Mouse (Mus musculus): ENCODE measurements around the gene Cdc45. TPM values are rescaled to one million over a fixed set of nuclear protein-coding genes. Genes with fewer than 3 reads are reported as not detected.

The Cdc45 gene
- polyA plus RNA-seq, 1 experiment = 52.1 TPM

DNA sequence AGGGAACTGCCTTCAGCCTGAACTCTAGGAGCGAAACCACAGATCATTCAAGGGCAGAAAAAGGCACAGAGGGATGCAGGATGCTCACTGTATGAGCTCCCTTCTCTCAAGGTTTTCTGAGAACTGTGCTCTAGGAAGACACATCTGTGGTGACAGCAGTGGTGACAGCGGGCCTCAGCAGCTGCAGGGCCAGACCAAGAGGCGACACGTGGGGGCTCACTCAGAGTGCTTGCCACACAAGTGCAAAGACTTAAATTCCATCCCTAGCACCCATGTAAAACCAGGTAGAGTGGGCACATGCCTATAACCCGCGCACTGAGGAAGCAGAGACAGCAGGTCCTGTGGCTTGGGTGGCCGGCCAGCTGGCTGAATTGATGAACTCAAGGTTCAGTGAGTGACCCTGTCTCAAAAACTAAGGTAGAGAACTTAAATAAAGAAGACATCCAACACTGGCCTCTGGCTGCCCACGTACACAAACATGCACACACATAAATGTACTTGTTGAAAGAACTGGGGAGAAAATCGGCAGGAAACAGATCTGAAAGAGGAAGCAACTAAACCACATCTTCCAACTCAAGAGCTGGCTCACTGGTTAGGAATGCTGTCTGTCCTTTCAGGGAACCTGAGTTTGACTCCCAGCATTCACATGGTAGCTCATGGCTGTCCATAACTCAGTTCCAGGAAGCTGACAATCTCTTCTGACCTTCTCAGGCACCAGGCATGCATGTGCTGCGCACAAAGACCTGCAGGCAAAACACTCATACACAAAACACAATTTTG lies 23.0 kb downstream of the Cdc45 start:
- peak; percentile 25 for TF ChIP-seq FOSL1 (IDR thresholded peaks at IDR 0.05; ENCODE audit: insufficient read depth, low read length, poor library complexity, severe bottlenecking)
- no peak for TF ChIP-seq CEBPB (IDR thresholded peaks at IDR 0.05; ENCODE audit: low read depth)
- TF ChIP-seq USF1 (IDR thresholded peaks at IDR 0.05; ENCODE audit: low read depth) = no peak
- peak; percentile 39 for TF ChIP-seq MYOD1 (IDR thresholded peaks at IDR 0.05; ENCODE audit: control insufficient read depth, insufficient read length, low read depth)
- no peaks in the 10 kb centered on the region for H3K79me2 ChIP-seq (ENCODE audit: control insufficient read depth, insufficient read depth)
- H3K36me3 ChIP-seq (ENCODE audit: control insufficient read depth, insufficient read depth) = peaks cover 84% of the 10 kb centered on the region
- H3ac ChIP-seq (ENCODE audit: control insufficient read depth, insufficient read length, low read depth) = no peak overlapping the region
- no peaks in the 10 kb centered on the region for H3K27me3 ChIP-seq (ENCODE audit: control insufficient read depth, insufficient read depth, insufficient read length)
- H3K4me3 ChIP-seq (ENCODE audit: insufficient read depth, poor library complexity, severe bottlenecking) = no peak overlapping the region
- no peaks in the 10 kb centered on the region for H3K79me3 ChIP-seq (ENCODE audit: low read depth)

DNA sequence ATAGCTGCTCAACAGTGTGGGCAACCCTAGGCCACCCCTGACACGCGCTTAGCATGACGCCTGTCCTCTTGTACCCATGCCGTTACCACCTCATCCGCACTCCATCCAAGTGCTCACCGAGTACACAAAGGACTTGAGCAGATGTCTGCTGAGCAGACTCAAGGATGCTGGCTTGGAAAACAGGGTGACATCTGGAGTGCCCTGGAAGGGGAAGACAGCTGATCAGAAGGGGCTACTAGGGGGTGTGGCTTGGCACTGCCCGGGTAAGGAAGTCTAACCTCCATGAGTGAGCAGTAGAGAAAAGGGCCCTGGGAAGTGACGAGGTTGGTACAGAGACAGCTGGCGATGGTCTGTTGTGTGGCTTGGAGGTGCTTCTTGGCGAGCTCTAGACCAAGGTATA lies 25.1 kb downstream of the Cdc45 start:
- Histone ChIP-seq H3K27me3 (ENCODE audit: control insufficient read depth, insufficient read depth, insufficient read length) (no peaks in the 10 kb centered on the region), H3K79me2 (ENCODE audit: control insufficient read depth, insufficient read depth) (no peaks in the 10 kb centered on the region), H3K79me3 (ENCODE audit: low read depth) (no peaks in the 10 kb centered on the region), H3K4me3 (ENCODE audit: insufficient read depth, poor library complexity, severe bottlenecking) (no peak overlapping the region), H3K36me3 (ENCODE audit: control insufficient read depth, insufficient read depth) (peaks cover 82% of the 10 kb centered on the region), H3ac (ENCODE audit: control insufficient read depth, insufficient read length, low read depth) (no peak overlapping the region)
- TF ChIP-seq USF1 (IDR thresholded peaks at IDR 0.05; ENCODE audit: low read depth) (no peak), CTCF (IDR thresholded peaks at IDR 0.05; ENCODE audit: control insufficient read depth, insufficient read depth, insufficient read length) (no peak), MAX (IDR thresholded peaks at IDR 0.05) (no peak), MYOG (IDR thresholded peaks at IDR 0.05; ENCODE audit: control insufficient read depth, extremely low read depth, insufficient read length) (no peak), MYOD1 (IDR thresholded peaks at IDR 0.05; ENCODE audit: control insufficient read depth, insufficient read length, low read depth) (no peak), FOSL1 (IDR thresholded peaks at IDR 0.05; ENCODE audit: insufficient read depth, low read length, poor library complexity, severe bottlenecking) (no peak), CEBPB (IDR thresholded peaks at IDR 0.05; ENCODE audit: low read depth) (no peak)

DNA sequence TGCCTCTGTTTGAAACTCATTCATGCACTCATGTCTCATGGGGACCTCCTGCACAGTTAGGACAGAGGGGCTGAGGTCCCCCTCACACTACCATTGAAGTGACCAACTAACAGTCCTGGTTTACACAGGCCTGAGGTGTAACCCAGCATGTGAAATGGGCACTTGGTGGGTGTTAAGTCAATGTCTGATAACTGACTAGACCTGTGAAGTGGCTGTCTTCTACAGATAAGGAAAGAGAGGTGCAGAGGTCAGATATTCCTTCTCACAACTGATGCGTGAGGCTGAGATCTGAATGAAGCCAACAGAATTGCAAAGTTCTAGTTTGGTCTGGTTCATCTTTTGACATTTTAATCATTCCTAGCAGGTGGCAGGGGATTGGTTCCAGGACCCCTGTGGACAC lies 26.3 kb downstream of the Cdc45 start:
- Histone ChIP-seq H3ac (ENCODE audit: control insufficient read depth, insufficient read length, low read depth) (no peak overlapping the region), H3K36me3 (ENCODE audit: control insufficient read depth, insufficient read depth) (peaks cover 77% of the 10 kb centered on the region), H3K4me3 (ENCODE audit: insufficient read depth, poor library complexity, severe bottlenecking) (no peak overlapping the region), H3K79me2 (ENCODE audit: control insufficient read depth, insufficient read depth) (no peaks in the 10 kb centered on the region), H3K79me3 (ENCODE audit: low read depth) (no peaks in the 10 kb centered on the region), H3K27me3 (ENCODE audit: control insufficient read depth, insufficient read depth, insufficient read length) (no peaks in the 10 kb centered on the region)
- TF ChIP-seq CEBPB (IDR thresholded peaks at IDR 0.05; ENCODE audit: low read depth) (no peak), CTCF (IDR thresholded peaks at IDR 0.05; ENCODE audit: control insufficient read depth, insufficient read depth, insufficient read length) (no peak), MAX (IDR thresholded peaks at IDR 0.05) (no peak), MYOG (IDR thresholded peaks at IDR 0.05; ENCODE audit: control insufficient read depth, extremely low read depth, insufficient read length) (no peak), USF1 (IDR thresholded peaks at IDR 0.05; ENCODE audit: low read depth) (no peak), MYOD1 (IDR thresholded peaks at IDR 0.05; ENCODE audit: control insufficient read depth, insufficient read length, low read depth) (no peak), FOSL1 (IDR thresholded peaks at IDR 0.05; ENCODE audit: insufficient read depth, low read length, poor library complexity, severe bottlenecking) (no peak)

DNA sequence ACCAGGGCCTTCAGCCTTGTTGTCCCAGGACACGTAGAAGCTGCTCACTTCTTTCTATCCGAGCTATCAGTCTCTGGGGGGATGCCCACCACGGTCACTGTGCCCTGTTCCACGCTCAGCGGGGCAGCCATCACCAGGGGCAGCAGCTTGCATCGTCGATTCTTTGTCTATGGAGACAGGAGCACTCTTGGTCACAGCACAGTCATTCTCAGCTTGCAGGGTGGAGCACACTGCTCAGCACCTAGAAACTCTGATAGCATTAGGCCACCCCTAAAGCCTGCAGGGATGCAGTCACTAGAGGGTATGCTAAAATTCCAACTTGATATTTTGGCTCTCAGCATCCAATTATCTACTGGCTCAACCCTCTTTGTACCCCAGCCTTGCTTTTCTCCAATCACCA lies 26.8 kb downstream of the Cdc45 start:
- TF ChIP-seq CEBPB (IDR thresholded peaks at IDR 0.05; ENCODE audit: low read depth) (no peak), MYOD1 (IDR thresholded peaks at IDR 0.05; ENCODE audit: control insufficient read depth, insufficient read length, low read depth) (no peak), MAX (IDR thresholded peaks at IDR 0.05) (no peak), USF1 (IDR thresholded peaks at IDR 0.05; ENCODE audit: low read depth) (no peak), CTCF (IDR thresholded peaks at IDR 0.05; ENCODE audit: control insufficient read depth, insufficient read depth, insufficient read length) (no peak), FOSL1 (IDR thresholded peaks at IDR 0.05; ENCODE audit: insufficient read depth, low read length, poor library complexity, severe bottlenecking) (no peak), MYOG (IDR thresholded peaks at IDR 0.05; ENCODE audit: control insufficient read depth, extremely low read depth, insufficient read length) (no peak)
- H3K27me3 ChIP-seq (ENCODE audit: control insufficient read depth, insufficient read depth, insufficient read length) = no peaks in the 10 kb centered on the region
- no peaks in the 10 kb centered on the region for H3K79me2 ChIP-seq (ENCODE audit: control insufficient read depth, insufficient read depth)
- H3ac ChIP-seq (ENCODE audit: control insufficient read depth, insufficient read length, low read depth) = no peak overlapping the region
- H3K79me3 ChIP-seq (ENCODE audit: low read depth) = no peaks in the 10 kb centered on the region
- peaks cover 75% of the 10 kb centered on the region for H3K36me3 ChIP-seq (ENCODE audit: control insufficient read depth, insufficient read depth)
- H3K4me3 ChIP-seq (ENCODE audit: insufficient read depth, poor library complexity, severe bottlenecking) = no peak overlapping the region

DNA sequence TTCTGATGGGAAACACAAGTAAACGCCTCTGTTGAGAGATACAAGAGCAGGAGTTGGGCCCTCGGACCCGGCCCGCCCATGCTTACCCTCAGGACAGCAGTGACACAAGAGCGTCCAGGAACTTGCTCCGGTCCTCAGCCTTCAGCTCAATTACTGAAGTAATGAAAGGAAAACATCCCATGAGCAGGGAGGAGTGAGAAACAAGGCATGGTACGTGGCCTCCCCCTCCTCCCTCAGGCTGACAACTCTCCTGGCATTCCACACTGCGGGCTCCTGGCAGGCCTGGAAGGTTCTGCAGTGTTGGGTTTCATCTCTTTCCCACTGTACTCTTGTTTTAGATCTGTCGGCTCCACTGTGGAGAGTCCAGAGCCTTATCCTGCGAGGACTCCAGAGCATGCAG lies 30.0 kb downstream of the Cdc45 start:
- Histone ChIP-seq H3K4me3 (ENCODE audit: insufficient read depth, poor library complexity, severe bottlenecking) (no peak overlapping the region), H3K36me3 (ENCODE audit: control insufficient read depth, insufficient read depth) (peaks cover 57% of the 10 kb centered on the region), H3ac (ENCODE audit: control insufficient read depth, insufficient read length, low read depth) (no peak overlapping the region), H3K79me2 (ENCODE audit: control insufficient read depth, insufficient read depth) (no peaks in the 10 kb centered on the region), H3K27me3 (ENCODE audit: control insufficient read depth, insufficient read depth, insufficient read length) (no peaks in the 10 kb centered on the region), H3K79me3 (ENCODE audit: low read depth) (no peaks in the 10 kb centered on the region)
- TF ChIP-seq MYOG (IDR thresholded peaks at IDR 0.05; ENCODE audit: control insufficient read depth, extremely low read depth, insufficient read length) (no peak), MAX (IDR thresholded peaks at IDR 0.05) (no peak), USF1 (IDR thresholded peaks at IDR 0.05; ENCODE audit: low read depth) (no peak), MYOD1 (IDR thresholded peaks at IDR 0.05; ENCODE audit: control insufficient read depth, insufficient read length, low read depth) (no peak), CEBPB (IDR thresholded peaks at IDR 0.05; ENCODE audit: low read depth) (no peak), CTCF (IDR thresholded peaks at IDR 0.05; ENCODE audit: control insufficient read depth, insufficient read depth, insufficient read length) (no peak), FOSL1 (IDR thresholded peaks at IDR 0.05; ENCODE audit: insufficient read depth, low read length, poor library complexity, severe bottlenecking) (no peak)

All from C2C12 (cell line).